13 mouse cellular contexts compared by ENCODE assay signal in the genomic region with DNA sequence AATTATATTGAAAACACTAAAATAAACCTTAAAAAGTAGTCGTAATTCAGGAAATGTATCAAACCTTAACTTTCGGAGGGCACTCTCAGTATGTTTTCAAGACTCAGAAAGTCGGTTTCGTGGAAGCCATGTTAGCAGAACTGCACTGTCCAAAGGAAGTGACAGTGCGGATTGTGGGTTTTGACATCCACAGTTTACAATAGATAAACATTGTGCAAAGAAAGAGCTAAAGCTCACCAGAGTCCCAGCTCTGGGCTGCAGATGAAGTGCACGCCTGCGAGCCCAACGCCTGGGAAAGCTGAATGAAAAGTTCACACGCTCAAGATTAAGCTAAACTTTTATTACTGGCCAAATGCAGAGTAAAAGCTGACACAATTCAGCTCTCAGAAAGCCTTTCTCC. TPM values are rescaled to one million over a fixed set of nuclear protein-coding genes. Genes with fewer than 3 reads are reported as not detected.
DNase-seq lines count a peak whose midpoint lies in the region; ATAC-seq and TF ChIP-seq lines count a peak whose summit lies in the region.
"Had no signal": no experiment of that assay in that cellular context is flagged by ENCODE, and none has a peak within 500 bp of the region (broad histone marks: within the 10 kb centered on the region; RNA-seq: fewer than 3 reads in every experiment).

No protein-coding gene starts in this region.

- 0 out of 2 replicates have a peak, but pooled peaks cover 2% of the 10 kb centered on the region for H3K36me3 ChIP-seq in liver, postnatal 0 days (replicated peaks; ENCODE audit: insufficient read depth, low read length)
- H3K36me3 ChIP-seq in kidney, embryonic 14.5 days (ENCODE audit: control insufficient read depth, insufficient read depth, low read length) = no peaks in the 10 kb centered on the region
- H3K36me3 ChIP-seq: embryonic facial prominence, embryonic 15.5 days; hindbrain, embryonic 12.5 days; kidney, embryonic 15.5 days had no signal

- TF ChIP-seq CTCF in liver, postnatal 0 days (IDR thresholded peaks at IDR 0.05; ENCODE audit: low read depth) = no peak

- peak overlapping the region; percentile 23 for H3K4me2 ChIP-seq in liver, postnatal 0 days (ENCODE audit: low read depth, low read length)
- no peak overlapping the region for H3K4me2 ChIP-seq in kidney, embryonic 14.5 days (replicated peaks; ENCODE audit: low read depth, low read length)
- H3K4me2 ChIP-seq: embryonic facial prominence, embryonic 15.5 days; hindbrain, embryonic 12.5 days; kidney, embryonic 15.5 days had no signal

- H3K9ac ChIP-seq in liver, postnatal 0 days (replicated peaks) = no peak overlapping the region
- H3K9ac ChIP-seq in kidney, embryonic 14.5 days (ENCODE audit: low read depth, low read length) = no peak overlapping the region
- H3K9ac ChIP-seq: embryonic facial prominence, embryonic 15.5 days; hindbrain, embryonic 12.5 days; kidney, embryonic 15.5 days had no signal

- peaks cover 14% of the 10 kb centered on the region for H3K4me1 ChIP-seq in liver, postnatal 0 days (ENCODE audit: insufficient read depth)
- H3K4me1 ChIP-seq in kidney, embryonic 14.5 days (ENCODE audit: control insufficient read depth, insufficient read depth, low read length) = no peaks in the 10 kb centered on the region
- H3K4me1 ChIP-seq: embryonic facial prominence, embryonic 15.5 days; kidney, embryonic 15.5 days had no signal

- peak overlapping the region; percentile 35 for H3K27ac ChIP-seq in liver, postnatal 0 days (ENCODE audit: low read depth)
- H3K27ac ChIP-seq in kidney, embryonic 14.5 days (ENCODE audit: low read depth, low read length) = no peak overlapping the region
- H3K27ac ChIP-seq: embryonic facial prominence, embryonic 15.5 days; hindbrain, embryonic 12.5 days; kidney, embryonic 15.5 days had no signal

- peak; percentile 97 for ATAC-seq in granulocyte monocyte progenitor cell, adult 5-6 weeks (replicated peaks; ENCODE audit: poor library complexity, severe bottlenecking)
- peak; percentile 90 for ATAC-seq in liver, postnatal 0 days
- ATAC-seq in kidney, embryonic 14.5 days (ENCODE audit: low FRiP score, low TSS enrichment) = no peak

- H3K27me3 ChIP-seq in liver, postnatal 0 days (ENCODE audit: insufficient read depth, low read length) = no peaks in the 10 kb centered on the region
- no peaks in the 10 kb centered on the region for H3K27me3 ChIP-seq in kidney, embryonic 14.5 days (ENCODE audit: control insufficient read depth, insufficient read depth, low read length)
- H3K27me3 ChIP-seq: embryonic facial prominence, embryonic 15.5 days; hindbrain, embryonic 12.5 days; kidney, embryonic 15.5 days had no signal

- peak; percentile 15 for DNase-seq in thymus, postnatal 4 days
- no peak for DNase-seq in thymus, adult 18-20 months
- peak; percentile 33 for DNase-seq in liver, postnatal 0 days
- DNase-seq in frontal cortex, adult 2 months (ENCODE audit: extremely low spot score in 1 of 2, low spot score in 1 of 2) = no peak
- no peak for DNase-seq in kidney, postnatal 25 days
- DNase-seq: cerebellum, postnatal 25 days; layer of hippocampus, postnatal 36 days; right cerebral cortex, postnatal 4 days had no signal

- no peak for TF ChIP-seq EP300 in liver, postnatal 0 days (IDR thresholded peaks at IDR 0.05; ENCODE audit: low read depth)

- 9% methylated on average over 9 of the region's 9 CpGs for WGBS in liver, postnatal 0 days (ENCODE audit: insufficient replicate concordance)
- WGBS in kidney, embryonic 14.5 days = 75% methylated on average over 9 of the region's 9 CpGs

- H3K4me3 ChIP-seq in liver, postnatal 0 days (ENCODE audit: low read depth, low read length) = no peak overlapping the region
- H3K4me3 ChIP-seq in kidney, embryonic 14.5 days (ENCODE audit: low read length) = no peak overlapping the region
- H3K4me3 ChIP-seq: embryonic facial prominence, embryonic 15.5 days; hindbrain, embryonic 12.5 days; kidney, embryonic 15.5 days had no signal

- H3K9me3 ChIP-seq in liver, postnatal 0 days (ENCODE audit: low read length) = no peaks in the 10 kb centered on the region
- no peaks in the 10 kb centered on the region for H3K9me3 ChIP-seq in kidney, embryonic 14.5 days (ENCODE audit: control insufficient read depth, low read length)
- H3K9me3 ChIP-seq: embryonic facial prominence, embryonic 15.5 days; hindbrain, embryonic 12.5 days; kidney, embryonic 15.5 days had no signal

RNA-seq across cellular contexts. Expression of gene Slmap, which starts 18.9 kb away (rescaled TPM):
- total RNA-seq in granulocyte monocyte progenitor cell, adult 5-6 weeks (2014; fragmentation: Nextera tagmentation) = 42.7 and 66.3 TPM in 2 replicates
- 66.5 and 78.6 TPM in 2 replicates for total RNA-seq in granulocyte monocyte progenitor cell, adult 5-6 weeks (2017)
- polyA plus RNA-seq in liver, postnatal 0 days (2015; fragmentation: Nextera tagmentation; extraction: Ambion mirVana) = 11.7 and 12.3 TPM in 2 replicates
- polyA plus RNA-seq in kidney, embryonic 14.5 days (2014; fragmentation: Nextera tagmentation; extraction: Ambion mirVana) = 19.5 and 26.8 TPM in 2 replicates
- 54.9 and 58.4 TPM in 2 replicates for polyA plus RNA-seq in frontal cortex, adult 2 months (2012; rRNA removed)

RNA-seq across cellular contexts. Expression of gene Dennd6a, which starts 57.9 kb away (rescaled TPM):
- total RNA-seq in granulocyte monocyte progenitor cell, adult 5-6 weeks (2014; fragmentation: Nextera tagmentation) = 18.5 and 19.7 TPM in 2 replicates
- total RNA-seq in granulocyte monocyte progenitor cell, adult 5-6 weeks (2017) = 21.6 and 24.5 TPM in 2 replicates
- 9.9 and 11.8 TPM in 2 replicates for polyA plus RNA-seq in liver, postnatal 0 days (2015; fragmentation: Nextera tagmentation; extraction: Ambion mirVana)
- 41.8 and 46.3 TPM in 2 replicates for polyA plus RNA-seq in kidney, embryonic 14.5 days (2014; fragmentation: Nextera tagmentation; extraction: Ambion mirVana)
- polyA plus RNA-seq in frontal cortex, adult 2 months (2012; rRNA removed) = 21.9 and 23.9 TPM in 2 replicates

Comparison
In these comparisons a context has a peak if more than half of its experiments do, and no peak if none do; other contexts are left out.
1. DNase-seq: peak in thymus, postnatal 4 days (single experiment) and liver, postnatal 0 days (single experiment); none in thymus, adult 18-20 months (0 of 2), frontal cortex, adult 2 months (0 of 2) and kidney, postnatal 25 days (0 of 2).